Mouse (Mus musculus) limb, embryonic 13.5 days (tissue): ENCODE data around the gene Rassf4. TPM values are rescaled to one million over a fixed set of nuclear protein-coding genes. Genes with fewer than 3 reads are reported as not detected.

Experiments
- ATAC-seq: fragments of 200-750 bp; cut with Nextera tagmentation; 2 replicates; pipeline ENCODE4 v1.8.0; 2017; ENCODE audit warnings: low read depth, moderate number of reproducible peaks, moderate TSS enrichment; ENCODE audit not compliant: low FRiP score
- H3K27ac ChIP-seq: fragments of 300-500 bp; sonication (generic); 2 replicates; pipeline ENCODE4 v1.5.1; 2015; ENCODE audit warnings: inconsistent platforms, mild to moderate bottlenecking, moderate library complexity
- H3K27me3 ChIP-seq: fragments of 300-500 bp; sonication (generic); 2 replicates; pipeline ENCODE4 v1.6.1; 2015; ENCODE audit warnings: mild to moderate bottlenecking, inconsistent platforms
- H3K36me3 ChIP-seq: fragments of 300-500 bp; sonication (generic); 2 replicates; pipeline ENCODE4 v1.6.1; 2015; ENCODE audit warnings: inconsistent platforms, mild to moderate bottlenecking, moderate library complexity
- H3K4me1 ChIP-seq: fragments of 300-500 bp; sonication (generic); 2 replicates; pipeline ENCODE4 v1.6.1; 2015; ENCODE audit warnings: inconsistent platforms
- H3K4me2 ChIP-seq: fragments of 300-500 bp; sonication (generic); replicated peaks from 2 replicates; pipeline ENCODE4 v1.6.1; 2015; ENCODE audit warnings: inconsistent platforms, mild to moderate bottlenecking, moderate library complexity
- H3K4me3 ChIP-seq: fragments of 300-500 bp; sonication (generic); 2 replicates; pipeline ENCODE4 v1.5.1; 2015; ENCODE audit warnings: moderate library complexity, mild to moderate bottlenecking, inconsistent platforms
- H3K9ac ChIP-seq: fragments of 300-500 bp; sonication (generic); 2 replicates; pipeline ENCODE4 v1.6.1; 2015; ENCODE audit warnings: mild to moderate bottlenecking, inconsistent platforms
- H3K9me3 ChIP-seq: fragments of 300-500 bp; sonication (generic); 2 replicates; pipeline ENCODE4 v1.6.1; 2016; ENCODE audit warnings: inconsistent platforms
- WGBS: fragments of 180-500 bp; shearing (Covaris S2); methylation state at CpG from one replicate; pipeline ENCODE4 v1.1.7; 2015; 5-methylcytosine and 5-hydroxymethylcytosine counted together
- polyA plus RNA-seq: library from polyadenylated mRNA; unstranded; fragments of >200 nt; fragmentation: Nextera tagmentation; extraction: Ambion mirVana; gene quantifications from 2 replicates; pipeline ENCODE4 v1.2.1, GENCODE M21; 2015

The Rassf4 gene
- polyA plus RNA-seq, 1 experiment from 2014 or later, result 10.7 TPM

DNA sequence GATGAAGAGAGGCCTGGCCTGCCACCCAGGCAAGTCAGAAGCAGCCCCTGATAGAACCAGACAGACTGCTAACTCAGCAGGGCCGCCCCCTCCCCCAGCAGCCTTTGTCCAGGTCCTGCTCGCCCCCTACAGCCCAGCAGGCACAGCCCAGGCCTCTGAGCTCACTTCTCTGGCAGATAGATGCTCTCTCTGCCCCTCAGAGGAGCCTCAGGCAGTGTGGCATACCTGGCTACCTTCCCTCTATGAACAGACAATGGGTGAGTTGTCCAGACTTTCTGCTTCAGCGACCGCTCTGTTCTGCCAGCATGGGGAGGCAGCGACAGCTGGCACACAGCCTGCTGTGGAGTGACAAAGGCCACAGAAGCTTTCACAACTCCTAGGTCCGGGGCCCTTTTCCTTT is 3.6 kb downstream of the Rassf4 start:
- peaks cover 37% of the 10 kb centered on the region for H3K4me1 ChIP-seq

GRCm38 (mm10) chr6:116668682-116669470 is 4.9 kb downstream of the Rassf4 start:
- Histone ChIP-seq H3K27ac (no peak overlapping the region), H3K36me3 (no peaks in the 10 kb centered on the region), H3K9ac (no peak overlapping the region), H3K9me3 (no peaks in the 10 kb centered on the region), H3K4me3 (no peak overlapping the region), H3K4me2 (no peak overlapping the region), H3K27me3 (peaks cover 18% of the 10 kb centered on the region), H3K4me1 (peaks cover 29% of the 10 kb centered on the region)
- ATAC-seq, result no peak
- 40% methylated on average over 11 of the region's 11 CpGs for WGBS

More for the DNA sequence above, 3.6 kb downstream of the Rassf4 start:
- H3K4me3 ChIP-seq, result no peak overlapping the region
- no peaks in the 10 kb centered on the region for H3K9me3 ChIP-seq
- H3K27ac ChIP-seq, result no peak overlapping the region
- H3K36me3 ChIP-seq, result no peaks in the 10 kb centered on the region
- ATAC-seq, result no peak
- peaks cover 24% of the 10 kb centered on the region for H3K27me3 ChIP-seq
- H3K9ac ChIP-seq, result 0 out of 2 replicates have a peak overlapping the region, but pooled peaks have one; percentile 13
- H3K4me2 ChIP-seq, result no peak overlapping the region
- 53% methylated on average over 6 of the region's 6 CpGs for WGBS

DNA sequence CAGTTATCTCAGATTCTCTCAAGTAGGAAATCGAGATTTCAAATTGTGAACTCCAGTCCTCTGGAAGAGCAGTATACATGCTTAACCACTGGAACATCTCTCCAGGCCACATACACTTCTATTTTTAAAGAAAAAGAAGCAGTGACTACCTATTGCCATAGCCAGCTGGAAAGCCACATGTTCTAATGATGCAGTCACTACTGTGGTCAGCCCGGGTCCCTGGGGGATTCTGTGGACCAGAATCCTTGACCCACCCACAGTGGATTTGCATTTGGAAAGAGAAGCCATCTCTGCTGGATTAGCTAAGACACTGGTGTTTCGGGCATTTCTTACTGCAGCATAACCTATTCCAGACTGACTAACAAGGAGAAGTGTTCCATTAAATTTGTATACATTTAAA is 6.4 kb downstream of the Rassf4 start:
- Histone ChIP-seq H3K27me3 (peaks cover 17% of the 10 kb centered on the region), H3K27ac (no peak overlapping the region), H3K9ac (no peak overlapping the region), H3K4me1 (peaks cover 21% of the 10 kb centered on the region), H3K36me3 (no peaks in the 10 kb centered on the region), H3K4me2 (no peak overlapping the region), H3K4me3 (no peak overlapping the region), H3K9me3 (no peaks in the 10 kb centered on the region)
- 77% methylated on average over 3 of the region's 3 CpGs for WGBS
- no peak for ATAC-seq

GRCm38 (mm10) chr6:116666892-116667291 is 6.9 kb downstream of the Rassf4 start:
- Histone ChIP-seq H3K27ac (no peak overlapping the region), H3K9me3 (no peaks in the 10 kb centered on the region), H3K36me3 (no peaks in the 10 kb centered on the region), H3K27me3 (peaks cover 13% of the 10 kb centered on the region; the same call in 1 of the 2 replicates), H3K4me2 (no peak overlapping the region), H3K9ac (no peak overlapping the region), H3K4me1 (peaks cover 21% of the 10 kb centered on the region), H3K4me3 (no peak overlapping the region)
- no peak for ATAC-seq
- WGBS, result 68% methylated on average over 3 of the region's 3 CpGs

- no peak overlapping the region for H3K4me2 ChIP-seq
- peaks cover 15% of the 10 kb centered on the region for H3K4me1 ChIP-seq
- ATAC-seq, result no peak
- H3K27ac ChIP-seq, result no peak overlapping the region
- no peaks in the 10 kb centered on the region for H3K9me3 ChIP-seq
- H3K36me3 ChIP-seq, result no peaks in the 10 kb centered on the region
- peaks cover 6% of the 10 kb centered on the region; the same call in 1 of the 2 replicates for H3K27me3 ChIP-seq
- no peak overlapping the region for H3K9ac ChIP-seq
- 85% methylated on average over 12 of the region's 12 CpGs for WGBS
- no peak overlapping the region for H3K4me3 ChIP-seq
Measured at GRCm38 (mm10) chr6:116666085-116666750, 7.5 kb downstream of the Rassf4 start.

DNA sequence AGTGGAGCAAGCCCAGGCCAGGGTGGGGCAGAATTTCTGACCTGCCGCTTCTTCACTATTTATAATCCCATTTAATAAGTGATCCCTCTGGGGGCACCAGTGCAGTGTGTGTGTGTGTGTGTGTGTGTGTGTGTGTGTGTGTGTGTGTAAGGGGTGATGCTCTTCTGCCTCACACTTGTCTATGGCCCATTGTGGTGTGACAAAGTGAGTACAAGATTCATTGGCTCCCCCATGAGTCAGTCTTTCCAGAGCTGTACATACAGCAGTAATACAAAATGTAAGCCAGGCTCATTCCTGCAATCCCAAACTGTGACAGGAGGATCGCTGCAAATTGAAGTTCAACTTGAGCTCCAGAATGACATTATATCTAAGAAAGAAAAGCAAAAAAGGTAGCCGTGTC is 8.9 kb downstream of the Rassf4 start:
- no peak overlapping the region for H3K4me3 ChIP-seq
- WGBS, result 76% methylated on average over 3 of the region's 3 CpGs
- no peak for ATAC-seq
- no peaks in the 10 kb centered on the region for H3K36me3 ChIP-seq
- no peaks in the 10 kb centered on the region for H3K27me3 ChIP-seq
- no peak overlapping the region for H3K9ac ChIP-seq
- no peak overlapping the region for H3K4me2 ChIP-seq
- H3K4me1 ChIP-seq, result peaks cover 2% of the 10 kb centered on the region; the same call in 1 of the 2 replicates
- H3K27ac ChIP-seq, result no peak overlapping the region
- no peaks in the 10 kb centered on the region for H3K9me3 ChIP-seq

DNA sequence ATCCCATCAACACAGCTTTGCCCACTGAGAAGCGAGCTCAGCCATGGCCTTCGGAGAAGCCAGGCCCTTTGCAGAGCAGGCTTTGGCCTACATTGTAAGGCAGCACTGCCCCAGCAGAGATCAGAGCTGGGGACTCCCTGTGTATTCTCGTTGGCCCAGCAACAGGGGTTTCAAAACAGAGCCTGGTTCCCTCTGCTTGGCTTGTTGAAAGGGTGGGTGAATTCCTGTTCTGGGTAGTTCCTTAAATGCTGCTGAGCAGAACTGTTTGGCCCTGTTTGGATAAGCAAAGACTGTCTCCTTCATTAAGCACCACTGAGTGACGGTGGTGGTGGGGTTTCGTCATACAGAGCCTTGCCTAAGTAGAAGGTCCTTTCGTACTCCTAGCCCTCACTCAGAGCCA is 9.7 kb downstream of the Rassf4 start:
- no peak for ATAC-seq
- no peak overlapping the region for H3K27ac ChIP-seq
- H3K4me3 ChIP-seq, result no peak overlapping the region
- no peak overlapping the region for H3K4me2 ChIP-seq
- WGBS, result 83% methylated on average over 6 of the region's 6 CpGs
- no peaks in the 10 kb centered on the region for H3K36me3 ChIP-seq
- no peak overlapping the region for H3K9ac ChIP-seq
- no peaks in the 10 kb centered on the region for H3K4me1 ChIP-seq
- no peaks in the 10 kb centered on the region for H3K9me3 ChIP-seq
- H3K27me3 ChIP-seq, result no peaks in the 10 kb centered on the region

DNA sequence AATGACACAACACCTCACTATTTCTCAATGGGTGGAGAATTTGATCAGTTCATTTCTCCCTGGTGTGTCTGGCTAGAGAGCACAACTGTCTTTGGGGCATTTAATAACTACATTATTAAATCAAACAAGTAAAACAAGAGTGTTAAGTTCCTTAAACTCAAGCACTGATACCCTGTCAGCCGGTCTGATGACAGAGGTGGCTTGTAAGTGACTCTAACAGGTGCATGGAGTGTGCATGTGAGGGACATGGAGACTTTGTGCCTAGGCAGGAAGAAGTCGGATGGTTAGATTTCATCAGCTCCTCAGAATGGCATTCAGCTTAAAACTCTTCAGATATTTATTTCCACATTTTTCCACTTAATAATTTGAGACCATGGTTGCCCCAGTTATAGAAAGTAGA is 10.4 kb downstream of the Rassf4 start:
- ATAC-seq, result no peak

DNA sequence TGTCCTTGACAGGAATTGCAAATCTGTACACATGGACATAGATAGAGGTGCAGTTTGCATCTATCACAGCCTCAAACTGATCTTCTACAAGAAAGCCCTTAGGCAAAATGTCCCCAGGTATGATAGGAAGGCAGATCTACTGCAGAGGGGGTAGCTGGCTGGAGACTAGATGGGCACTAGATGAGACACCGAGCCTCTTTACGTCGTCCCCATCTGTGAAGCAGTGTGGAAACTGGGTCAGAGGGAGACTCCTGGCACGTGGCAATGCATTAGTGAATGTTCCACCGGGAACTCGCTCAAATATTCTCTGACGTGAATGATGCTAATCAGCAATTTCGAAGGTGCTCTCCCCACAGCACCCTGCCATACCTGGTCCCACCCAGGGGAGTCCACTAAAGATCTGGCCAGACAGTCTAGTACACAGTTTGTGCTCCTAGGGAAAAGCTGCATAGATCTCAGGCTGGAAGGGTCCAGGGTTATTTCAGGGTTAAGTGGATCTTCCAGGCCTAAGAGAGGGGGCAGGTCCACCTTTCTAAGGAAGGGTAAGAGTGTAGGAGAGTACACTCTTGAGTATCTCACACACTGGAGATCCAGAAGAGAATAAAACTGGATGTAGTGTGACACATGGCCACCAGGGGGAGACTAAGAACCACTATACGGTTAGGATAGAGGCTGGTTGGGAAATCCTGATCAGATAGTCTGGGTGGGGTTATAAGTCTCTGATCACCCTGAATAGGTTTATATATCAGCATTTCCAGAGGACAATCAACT is 19.9 kb downstream of the Rassf4 start:
- Histone ChIP-seq H3K4me1 (peaks cover 8% of the 10 kb centered on the region), H3K9ac (no peak overlapping the region), H3K36me3 (no peaks in the 10 kb centered on the region), H3K9me3 (peaks cover 3% of the 10 kb centered on the region; the same call in 1 of the 2 replicates), H3K27ac (no peak overlapping the region), H3K4me2 (no peak overlapping the region), H3K27me3 (0 out of 2 replicates have a peak, but pooled peaks cover 3% of the 10 kb centered on the region), H3K4me3 (no peak overlapping the region)
- ATAC-seq, result peak; percentile 67
- 60% methylated on average over 9 of the region's 9 CpGs for WGBS

More for the DNA sequence above, 10.4 kb downstream of the Rassf4 start:
- H3K4me2 ChIP-seq, result no peak overlapping the region
- no peaks in the 10 kb centered on the region for H3K9me3 ChIP-seq
- H3K36me3 ChIP-seq, result no peaks in the 10 kb centered on the region
- no peak overlapping the region for H3K27ac ChIP-seq
- WGBS, result 70% methylated on average over 2 of the region's 2 CpGs
- no peak overlapping the region for H3K4me3 ChIP-seq
- H3K4me1 ChIP-seq, result no peaks in the 10 kb centered on the region
- no peak overlapping the region for H3K9ac ChIP-seq
- H3K27me3 ChIP-seq, result no peaks in the 10 kb centered on the region

- Histone ChIP-seq H3K36me3 (no peaks in the 10 kb centered on the region), H3K4me2 (no peak overlapping the region), H3K27me3 (0 out of 2 replicates have a peak, but pooled peaks cover 3% of the 10 kb centered on the region), H3K4me3 (no peak overlapping the region), H3K4me1 (peaks cover 8% of the 10 kb centered on the region), H3K9me3 (peaks cover 3% of the 10 kb centered on the region; the same call in 1 of the 2 replicates), H3K9ac (no peak overlapping the region; the same call in 1 of the 2 replicates), H3K27ac (no peak overlapping the region)
- 66% methylated on average over 3 of the region's 3 CpGs for WGBS
- ATAC-seq, result no peak
Measured at GRCm38 (mm10) chr6:116653191-116653590, 20.6 kb downstream of the Rassf4 start.

DNA sequence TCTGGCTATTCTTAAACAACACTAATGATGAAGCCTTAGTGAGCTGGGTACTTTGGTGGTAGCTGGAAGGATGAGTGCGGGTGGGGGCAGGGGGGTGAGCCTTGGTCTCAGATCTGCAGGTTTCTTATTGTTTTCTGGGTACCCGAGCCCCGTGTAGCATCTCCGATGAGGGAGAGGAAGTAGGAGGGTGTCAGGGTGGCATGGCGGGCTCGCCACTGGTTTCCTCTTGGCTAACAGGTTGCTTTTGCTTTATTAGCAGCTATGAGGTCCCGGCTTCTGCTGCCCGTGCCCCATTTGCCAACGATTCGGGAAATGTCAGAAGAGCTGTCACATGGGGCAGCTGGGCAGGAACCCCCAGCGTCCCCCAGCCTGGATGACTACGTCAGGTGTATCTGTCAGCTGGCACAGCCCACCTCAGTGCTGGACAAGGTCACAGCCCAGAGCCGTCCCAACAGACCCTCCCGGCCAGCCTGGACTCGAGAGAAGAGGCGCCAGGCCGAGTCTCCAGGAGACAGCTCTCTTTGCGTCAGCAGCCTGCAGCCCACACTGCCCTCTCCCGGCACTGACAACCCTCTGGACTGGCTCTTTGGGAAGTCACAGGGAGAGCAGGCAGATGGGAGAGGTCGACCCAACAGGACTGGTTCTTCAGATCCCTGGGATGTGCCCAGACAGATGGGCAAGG is 22.2 kb downstream of the Rassf4 start:
- no peak for ATAC-seq
- 70% methylated on average over 20 of the region's 20 CpGs for WGBS
- no peak overlapping the region for H3K4me2 ChIP-seq
- H3K4me1 ChIP-seq, result peaks cover 8% of the 10 kb centered on the region
- peaks cover under 1% of the 10 kb centered on the region; the same call in 1 of the 2 replicates for H3K9me3 ChIP-seq
- 0 out of 2 replicates have a peak, but pooled peaks cover 3% of the 10 kb centered on the region for H3K27me3 ChIP-seq
- H3K4me3 ChIP-seq, result no peak overlapping the region
- no peak overlapping the region for H3K27ac ChIP-seq
- H3K9ac ChIP-seq, result no peak overlapping the region; the same call in 1 of the 2 replicates
- no peaks in the 10 kb centered on the region for H3K36me3 ChIP-seq
